Mouse (Mus musculus) liver, embryonic 15.5 days (tissue): ENCODE measurements at regions not wholly inside any gene's neighbourhood (a gene's known extent, or its start where the extent isn't known, plus 50 kb on each side); places are given as distances from the start of the nearest gene placed in this dataset.

Experiments used
- ATAC-seq: fragments of 200-750 bp; cut with Nextera tagmentation; 2 replicates; pipeline ENCODE4 v1.8.0; 2017; ENCODE audit warnings: moderate number of reproducible peaks, mild to moderate bottlenecking, moderate library complexity; ENCODE audit not compliant: insufficient read depth
- H3K27ac ChIP-seq: fragments of 300-500 bp; sonication (generic); replicated peaks from 2 replicates; pipeline ENCODE4 v1.5.1; 2015; ENCODE audit warnings: mild to moderate bottlenecking, inconsistent platforms
- H3K27me3 ChIP-seq: fragments of 300-500 bp; sonication (generic); 2 replicates; pipeline ENCODE4 v1.6.1; 2015; ENCODE audit warnings: mild to moderate bottlenecking, inconsistent platforms
- H3K36me3 ChIP-seq: fragments of 300-500 bp; sonication (generic); replicated peaks from 2 replicates; pipeline ENCODE4 v1.6.1; 2015; ENCODE audit warnings: moderate library complexity, mild to moderate bottlenecking, inconsistent platforms
- H3K4me1 ChIP-seq: fragments of 300-500 bp; sonication (generic); replicated peaks from 2 replicates; pipeline ENCODE4 v1.6.1; 2015; ENCODE audit warnings: inconsistent platforms
- H3K4me2 ChIP-seq: fragments of 300-500 bp; sonication (generic); 2 replicates; pipeline ENCODE4 v1.6.1; 2015; ENCODE audit warnings: moderate library complexity, mild to moderate bottlenecking, inconsistent platforms
- H3K4me3 ChIP-seq: fragments of 300-500 bp; sonication (generic); replicated peaks from 2 replicates; pipeline ENCODE4 v1.5.1; 2015; ENCODE audit warnings: mild to moderate bottlenecking, inconsistent platforms
- H3K9ac ChIP-seq: fragments of 300-500 bp; sonication (generic); 2 replicates; pipeline ENCODE4 v1.6.1; 2015; ENCODE audit warnings: moderate library complexity, mild to moderate bottlenecking, inconsistent platforms
- H3K9me3 ChIP-seq: fragments of 300-500 bp; sonication (generic); replicated peaks from 2 replicates; pipeline ENCODE4 v1.6.1; 2016; ENCODE audit warnings: inconsistent platforms
- WGBS: fragments of 180-500 bp; shearing (Covaris S2); methylation state at CpG from one replicate; pipeline ENCODE4 v1.1.7; 2015; ENCODE audit warnings: mixed read lengths; ENCODE audit not compliant: insufficient replicate concordance; 5-methylcytosine and 5-hydroxymethylcytosine counted together

- H3K4me1 ChIP-seq: no peaks in the 10 kb centered on the region
- H3K4me2 ChIP-seq: no peak overlapping the region
- no peak overlapping the region for H3K4me3 ChIP-seq
- no peaks in the 10 kb centered on the region for H3K36me3 ChIP-seq
- H3K27ac ChIP-seq: no peak overlapping the region
- 38% methylated on average over 5 of the region's 5 CpGs for WGBS
- H3K9ac ChIP-seq: no peak overlapping the region
- H3K9me3 ChIP-seq: no peaks in the 10 kb centered on the region
- H3K27me3 ChIP-seq: no peaks in the 10 kb centered on the region
- no peak for ATAC-seq
Measured at GRCm38 (mm10) chr15:56027197-56027818, 1450.1 kb downstream of the Slc22a22 start.

DNA sequence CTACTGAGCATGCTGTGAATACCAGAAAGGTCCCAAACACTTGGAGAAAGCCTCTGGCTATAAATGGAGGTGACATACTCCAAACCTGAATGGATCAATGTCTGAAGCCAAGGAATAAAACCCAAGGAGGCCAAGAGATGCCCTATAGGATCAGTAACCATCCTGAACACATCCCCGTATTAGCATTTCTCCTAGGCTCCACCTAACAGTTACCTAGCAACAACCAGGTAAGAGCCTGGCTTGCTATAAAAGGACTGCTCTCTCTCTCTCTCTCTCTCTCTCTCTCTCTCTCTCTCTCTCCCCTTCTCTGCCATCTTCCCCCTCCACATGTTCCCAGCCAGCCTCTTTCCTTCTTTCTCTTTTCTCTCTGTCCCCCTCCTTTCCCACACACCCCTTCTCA lies 1452.7 kb downstream of the Slc22a22 start:
- Histone ChIP-seq H3K9me3 (no peaks in the 10 kb centered on the region), H3K27ac (no peak overlapping the region), H3K4me2 (no peak overlapping the region), H3K4me1 (no peaks in the 10 kb centered on the region), H3K27me3 (no peaks in the 10 kb centered on the region), H3K4me3 (no peak overlapping the region), H3K9ac (no peak overlapping the region), H3K36me3 (no peaks in the 10 kb centered on the region)
- 72% methylated on average over 1 of the region's 1 CpGs for WGBS
- no peak for ATAC-seq

DNA sequence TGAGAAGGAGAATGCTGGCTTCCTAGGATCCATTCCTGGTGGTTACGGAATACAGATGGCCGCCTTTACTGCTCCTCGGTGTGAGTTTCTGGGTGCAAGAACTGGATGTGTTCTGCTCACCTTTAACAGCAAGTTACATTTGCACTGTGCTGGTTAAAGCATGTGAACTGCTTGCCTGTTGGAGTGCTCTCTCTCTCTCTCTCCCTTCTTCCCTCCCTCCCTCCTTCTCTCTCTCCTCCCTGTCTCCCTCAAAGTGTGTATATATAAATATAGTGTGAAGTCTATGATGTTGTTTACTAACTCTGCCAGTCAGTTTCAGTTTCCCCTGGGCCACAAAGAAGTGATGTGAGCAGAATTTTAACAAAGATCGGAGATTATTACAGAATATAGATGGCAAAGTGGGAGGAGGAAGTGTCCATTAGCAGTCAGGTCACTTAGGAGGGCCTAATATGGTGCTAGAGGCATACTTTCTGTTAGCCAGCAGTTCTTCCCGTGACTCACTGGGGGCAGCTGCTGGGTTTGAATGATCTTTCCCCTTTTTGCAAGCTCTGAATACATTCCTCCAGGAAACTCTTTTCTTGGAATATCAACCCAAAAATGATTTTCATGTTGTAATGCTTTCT lies 1453.5 kb downstream of the Slc22a22 start:
- H3K9ac ChIP-seq: no peak overlapping the region
- H3K4me1 ChIP-seq: no peaks in the 10 kb centered on the region
- 59% methylated on average over 5 of the region's 5 CpGs for WGBS
- H3K36me3 ChIP-seq: no peaks in the 10 kb centered on the region
- H3K27ac ChIP-seq: no peak overlapping the region
- no peak overlapping the region for H3K4me3 ChIP-seq
- H3K4me2 ChIP-seq: no peak overlapping the region
- no peaks in the 10 kb centered on the region for H3K27me3 ChIP-seq
- H3K9me3 ChIP-seq: no peaks in the 10 kb centered on the region
- ATAC-seq: no peak

DNA sequence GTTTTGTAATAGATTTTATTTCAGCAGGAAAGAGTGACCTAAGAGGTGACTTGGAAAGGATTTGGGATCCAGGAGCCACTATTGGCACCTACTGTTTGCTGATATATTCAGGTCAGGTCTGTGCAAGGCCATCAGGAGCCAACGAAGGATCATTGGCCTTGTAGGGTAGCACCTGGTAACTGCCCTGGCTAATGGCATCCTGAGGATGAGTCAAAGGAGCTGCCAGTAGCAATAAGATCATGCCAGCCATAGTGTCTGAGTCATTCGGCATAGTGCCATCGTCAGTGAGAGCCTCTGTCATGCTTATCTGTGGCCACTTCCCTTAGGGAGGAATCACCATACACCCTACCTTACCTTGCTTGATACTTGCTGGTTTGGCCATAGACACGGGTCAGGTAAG lies 1455.1 kb downstream of the Slc22a22 start:
- no peak overlapping the region for H3K4me3 ChIP-seq
- WGBS: 56% methylated on average over 4 of the region's 4 CpGs
- H3K9ac ChIP-seq: no peak overlapping the region
- no peak overlapping the region for H3K27ac ChIP-seq
- no peaks in the 10 kb centered on the region for H3K9me3 ChIP-seq
- no peak for ATAC-seq
- H3K4me1 ChIP-seq: no peaks in the 10 kb centered on the region
- no peaks in the 10 kb centered on the region for H3K27me3 ChIP-seq
- H3K36me3 ChIP-seq: no peaks in the 10 kb centered on the region
- no peak overlapping the region for H3K4me2 ChIP-seq

GRCm38 (mm10) chr15:56018141-56018540 lies 1459.3 kb downstream of the Slc22a22 start:
- no peaks in the 10 kb centered on the region for H3K4me1 ChIP-seq
- WGBS: 41% methylated on average over 1 of the region's 1 CpGs
- H3K9me3 ChIP-seq: no peaks in the 10 kb centered on the region
- H3K9ac ChIP-seq: no peak overlapping the region
- H3K36me3 ChIP-seq: no peaks in the 10 kb centered on the region
- H3K27ac ChIP-seq: no peak overlapping the region
- no peaks in the 10 kb centered on the region for H3K27me3 ChIP-seq
- no peak overlapping the region for H3K4me2 ChIP-seq
- no peak overlapping the region for H3K4me3 ChIP-seq
- no peak for ATAC-seq

DNA sequence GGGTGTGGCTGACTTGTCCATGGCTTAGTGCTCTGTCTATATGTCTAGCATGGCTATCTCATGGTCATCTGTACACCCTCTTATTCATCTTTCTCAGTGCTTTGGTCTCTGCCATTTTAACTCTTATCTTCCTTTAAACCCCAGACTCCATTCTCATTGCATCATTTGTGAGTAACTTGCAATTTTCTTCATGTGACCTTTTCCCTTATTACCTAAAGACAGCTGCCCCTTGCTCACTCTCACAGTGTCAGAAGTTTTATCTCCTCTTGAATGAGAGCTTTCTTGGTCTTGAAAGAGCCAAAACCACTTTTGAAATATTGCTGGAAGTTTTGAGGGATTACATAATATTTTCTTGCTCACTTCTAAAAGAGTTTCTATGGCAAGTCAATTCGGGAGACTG lies 1459.9 kb downstream of the Slc22a22 start:
- no peaks in the 10 kb centered on the region for H3K27me3 ChIP-seq
- H3K9me3 ChIP-seq: no peaks in the 10 kb centered on the region
- 52% methylated on average over 1 of the region's 1 CpGs for WGBS
- H3K27ac ChIP-seq: no peak overlapping the region
- no peaks in the 10 kb centered on the region for H3K36me3 ChIP-seq
- no peaks in the 10 kb centered on the region for H3K4me1 ChIP-seq
- no peak overlapping the region for H3K4me2 ChIP-seq
- no peak overlapping the region for H3K9ac ChIP-seq
- ATAC-seq: no peak
- H3K4me3 ChIP-seq: no peak overlapping the region

GRCm38 (mm10) chr15:56016070-56016469 lies 1461.4 kb downstream of the Slc22a22 start:
- H3K4me1 ChIP-seq: no peaks in the 10 kb centered on the region
- H3K9me3 ChIP-seq: no peaks in the 10 kb centered on the region
- H3K9ac ChIP-seq: no peak overlapping the region
- H3K36me3 ChIP-seq: no peaks in the 10 kb centered on the region
- H3K27me3 ChIP-seq: no peaks in the 10 kb centered on the region
- H3K4me3 ChIP-seq: no peak overlapping the region
- H3K4me2 ChIP-seq: no peak overlapping the region
- 37% methylated on average over 1 of the region's 1 CpGs for WGBS
- H3K27ac ChIP-seq: no peak overlapping the region
- no peak for ATAC-seq

GRCm38 (mm10) chr15:56014059-56014620 lies 1463.3 kb downstream of the Slc22a22 start:
- H3K9me3 ChIP-seq: no peaks in the 10 kb centered on the region
- no peak overlapping the region for H3K27ac ChIP-seq
- H3K36me3 ChIP-seq: no peaks in the 10 kb centered on the region
- H3K4me3 ChIP-seq: no peak overlapping the region
- H3K27me3 ChIP-seq: no peaks in the 10 kb centered on the region
- no peak for ATAC-seq
- 58% methylated on average over 8 of the region's 8 CpGs for WGBS
- no peaks in the 10 kb centered on the region for H3K4me1 ChIP-seq
- H3K9ac ChIP-seq: no peak overlapping the region
- H3K4me2 ChIP-seq: no peak overlapping the region

GRCm38 (mm10) chr15:56008603-56009174 lies 1468.7 kb downstream of the Slc22a22 start:
- H3K4me3 ChIP-seq: no peak overlapping the region
- ATAC-seq: no peak
- no peaks in the 10 kb centered on the region for H3K9me3 ChIP-seq
- no peaks in the 10 kb centered on the region for H3K4me1 ChIP-seq
- H3K27me3 ChIP-seq: no peaks in the 10 kb centered on the region
- no peak overlapping the region for H3K27ac ChIP-seq
- WGBS: 60% methylated on average over 5 of the region's 5 CpGs
- H3K36me3 ChIP-seq: no peaks in the 10 kb centered on the region
- H3K4me2 ChIP-seq: no peak overlapping the region
- no peak overlapping the region for H3K9ac ChIP-seq

GRCm38 (mm10) chr15:56007376-56007775 lies 1470.0 kb downstream of the Slc22a22 start:
- Histone ChIP-seq H3K9me3 (no peaks in the 10 kb centered on the region), H3K9ac (no peak overlapping the region), H3K27ac (no peak overlapping the region), H3K4me2 (no peak overlapping the region), H3K27me3 (no peaks in the 10 kb centered on the region), H3K4me1 (no peaks in the 10 kb centered on the region), H3K36me3 (no peaks in the 10 kb centered on the region), H3K4me3 (no peak overlapping the region)
- ATAC-seq: no peak
- WGBS: 53% methylated on average over 3 of the region's 3 CpGs

DNA sequence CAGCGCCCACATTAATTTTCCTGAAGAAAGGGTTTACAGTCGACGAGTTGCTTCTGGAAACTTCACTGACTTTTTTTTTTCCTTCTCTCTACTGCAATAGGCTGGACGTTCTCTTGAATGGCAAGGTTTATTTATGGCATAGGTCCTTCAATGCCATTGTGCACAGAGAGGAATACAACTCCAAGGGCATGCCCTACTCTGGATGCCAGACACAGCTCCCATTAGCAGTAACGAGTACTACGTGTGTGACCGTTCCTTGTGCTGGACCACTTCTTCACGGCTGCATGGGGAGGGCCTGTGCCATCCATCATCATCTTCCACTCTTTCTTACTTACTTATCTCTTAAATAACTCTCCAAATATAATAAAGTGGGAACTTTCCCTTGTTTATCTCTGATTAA lies 1472.1 kb downstream of the Slc22a22 start:
- H3K27me3 ChIP-seq: no peaks in the 10 kb centered on the region
- H3K4me1 ChIP-seq: no peaks in the 10 kb centered on the region
- no peak overlapping the region for H3K9ac ChIP-seq
- 68% methylated on average over 8 of the region's 8 CpGs for WGBS
- no peak overlapping the region for H3K27ac ChIP-seq
- H3K36me3 ChIP-seq: no peaks in the 10 kb centered on the region
- no peak overlapping the region for H3K4me3 ChIP-seq
- no peak overlapping the region for H3K4me2 ChIP-seq
- no peak for ATAC-seq
- H3K9me3 ChIP-seq: no peaks in the 10 kb centered on the region
